Mouse (Mus musculus) heart, postnatal 0 days (tissue): ENCODE measurements around the gene Hspb6.

ENCODE experiments used
- CTCF ChIP-seq: IDR thresholded peaks from 2 replicates; pipeline ENCODE4 v1.5.1; 2016; ENCODE audit warnings: antibody characterized with exemption, control low read depth, low read depth
- EP300 ChIP-seq: IDR thresholded peaks from 2 replicates; pipeline ENCODE4 v1.6.1; 2016; ENCODE audit warnings: antibody characterized with exemption, low read depth

- TF ChIP-seq CTCF (no peak), EP300 (no peak)
Observed at GRCm38 (mm10) chr7:30591605-30591951, 39.6 kb downstream of the Hspb6 start.
